Mouse (Mus musculus): ENCODE data around the gene Satb2.

Gene Satb2

GRCm38 (mm10) chr1:56972950-56973592, 5.4 kb downstream of the Satb2 start:
- DNase-seq = peak; percentile 97

GRCm38 (mm10) chr1:56972251-56972949, 6.0 kb downstream of the Satb2 start:
- DNase-seq = peak; percentile 74

- no peak for DNase-seq
Observed at GRCm38 (mm10) chr1:56971942-56972250, 6.6 kb downstream of the Satb2 start.

- peak; percentile 44 for DNase-seq
Observed at GRCm38 (mm10) chr1:56971441-56971861, 7.0 kb downstream of the Satb2 start.

GRCm38 (mm10) chr1:56970740-56971141, 7.7 kb downstream of the Satb2 start:
- peak; percentile 55 for DNase-seq

- peak; percentile 43 for DNase-seq
Observed at GRCm38 (mm10) chr1:56969364-56970360, 8.8 kb downstream of the Satb2 start.

- DNase-seq = no peak
Observed at GRCm38 (mm10) chr1:56965879-56966579, 12.4 kb downstream of the Satb2 start.

- DNase-seq = no peak
Observed at GRCm38 (mm10) chr1:56964493-56964892, 14.0 kb downstream of the Satb2 start.

- DNase-seq = no peak
Observed at GRCm38 (mm10) chr1:56963291-56963690, 15.2 kb downstream of the Satb2 start.

GRCm38 (mm10) chr1:56958996-56959395, 19.5 kb downstream of the Satb2 start:
- DNase-seq = no peak

- no peak for DNase-seq
Observed at GRCm38 (mm10) chr1:56957942-56958341, 20.5 kb downstream of the Satb2 start.

GRCm38 (mm10) chr1:56956811-56957210, 21.6 kb downstream of the Satb2 start:
- no peak for DNase-seq

GRCm38 (mm10) chr1:56955739-56956085, 22.7 kb downstream of the Satb2 start:
- DNase-seq = no peak

- no peak for DNase-seq
Observed at GRCm38 (mm10) chr1:56955055-56955738, 23.3 kb downstream of the Satb2 start.

GRCm38 (mm10) chr1:56953538-56953937, 24.9 kb downstream of the Satb2 start:
- DNase-seq = no peak

- DNase-seq = no peak
Observed at GRCm38 (mm10) chr1:56951980-56952379, 26.5 kb downstream of the Satb2 start.

- no peak for DNase-seq
Observed at GRCm38 (mm10) chr1:56951525-56951924, 26.9 kb downstream of the Satb2 start.

GRCm38 (mm10) chr1:56939432-56939831, 39.0 kb downstream of the Satb2 start:
- DNase-seq = no peak

- DNase-seq = no peak
Observed at GRCm38 (mm10) chr1:56938432-56938831, 40.0 kb downstream of the Satb2 start.

GRCm38 (mm10) chr1:56936554-56936953, 41.9 kb downstream of the Satb2 start:
- DNase-seq = no peak

GRCm38 (mm10) chr1:56933821-56934220, 44.6 kb downstream of the Satb2 start:
- no peak for DNase-seq

GRCm38 (mm10) chr1:56930096-56930495, 48.4 kb downstream of the Satb2 start:
- no peak for DNase-seq

Data from kidney, postnatal 10 days (tissue).